ENCODE assay signal across 27 mouse cellular contexts in genomic region chr17:36897552-36898205, GRCm38 (mm10). TPM values are rescaled to one million over a fixed set of nuclear protein-coding genes. Genes with fewer than 3 reads are reported as not detected.
"Had no signal": no experiment of that assay in that cellular context is flagged by ENCODE, and none has a peak within 500 bp of the region (broad histone marks: within the 10 kb centered on the region; RNA-seq: fewer than 3 reads in every experiment).

Gene Trim31, plus strand, starts transcription at chr17:36898118.

- H3K27ac ChIP-seq: kidney, postnatal 0 days; limb, embryonic 12.5 days; limb, embryonic 15.5 days; liver, embryonic 15.5 days had no signal

- H3K27me3 ChIP-seq: limb, embryonic 12.5 days; limb, embryonic 15.5 days had no signal

- H3K4me2 ChIP-seq: limb, embryonic 12.5 days; limb, embryonic 15.5 days; liver, embryonic 11.5 days; liver, embryonic 15.5 days; midbrain, embryonic 11.5 days had no signal

- H3K36me3 ChIP-seq: limb, embryonic 12.5 days; limb, embryonic 15.5 days; liver, embryonic 15.5 days had no signal

- H3K4me1 ChIP-seq: limb, embryonic 12.5 days; limb, embryonic 15.5 days had no signal

- H3K4me3 ChIP-seq: limb, embryonic 12.5 days; limb, embryonic 15.5 days; liver, embryonic 15.5 days had no signal

- DNase-seq: kidney, adult 2 months; kidney, postnatal 25 days; left cerebral cortex, postnatal 4 days; lung, adult 18-20 months; lung, postnatal 14 days; lung, postnatal 4 days; midbrain, embryonic 14.5 days; thymus, adult 18-20 months; thymus, postnatal 36 days had no signal

- H3K9me3 ChIP-seq: limb, embryonic 12.5 days; limb, embryonic 15.5 days; liver, embryonic 15.5 days had no signal

- H3K9ac ChIP-seq: limb, embryonic 12.5 days; limb, embryonic 15.5 days; liver, embryonic 15.5 days had no signal

RNA-seq across cellular contexts. Expression of gene Trim31, which starts in this region (rescaled TPM):
- total RNA-seq: layer of hippocampus, adult 18-20 months; layer of hippocampus, postnatal 14 days; left cerebral cortex, adult 8-10 months; left cerebral cortex, postnatal 14 days; left cerebral cortex, postnatal 4 days; megakaryocyte progenitor cell, adult 5-6 weeks; megakaryocyte-erythroid progenitor cell, adult 5-6 weeks; midbrain, postnatal 0 days had no signal
- polyA plus RNA-seq: kidney, adult 2 months; kidney, embryonic 14.5 days; kidney, postnatal 0 days; limb, embryonic 12.5 days; limb, embryonic 15.5 days; liver, embryonic 11.5 days; liver, embryonic 15.5 days; lung, embryonic 16.5 days; midbrain, embryonic 11.5 days; midbrain, embryonic 14.5 days; midbrain, postnatal 0 days; neural tube, embryonic 11.5 days; neural tube, embryonic 14.5 days; urinary bladder, adult 2 months had no signal
